Mouse (Mus musculus): Measurements from ENCODE around the gene Rnf222. TPM values are rescaled to one million over a fixed set of nuclear protein-coding genes. Genes with fewer than 3 reads are reported as not detected.

The Rnf222 gene
- polyA plus RNA-seq, 1 experiment, result 0.04 TPM

DNA sequence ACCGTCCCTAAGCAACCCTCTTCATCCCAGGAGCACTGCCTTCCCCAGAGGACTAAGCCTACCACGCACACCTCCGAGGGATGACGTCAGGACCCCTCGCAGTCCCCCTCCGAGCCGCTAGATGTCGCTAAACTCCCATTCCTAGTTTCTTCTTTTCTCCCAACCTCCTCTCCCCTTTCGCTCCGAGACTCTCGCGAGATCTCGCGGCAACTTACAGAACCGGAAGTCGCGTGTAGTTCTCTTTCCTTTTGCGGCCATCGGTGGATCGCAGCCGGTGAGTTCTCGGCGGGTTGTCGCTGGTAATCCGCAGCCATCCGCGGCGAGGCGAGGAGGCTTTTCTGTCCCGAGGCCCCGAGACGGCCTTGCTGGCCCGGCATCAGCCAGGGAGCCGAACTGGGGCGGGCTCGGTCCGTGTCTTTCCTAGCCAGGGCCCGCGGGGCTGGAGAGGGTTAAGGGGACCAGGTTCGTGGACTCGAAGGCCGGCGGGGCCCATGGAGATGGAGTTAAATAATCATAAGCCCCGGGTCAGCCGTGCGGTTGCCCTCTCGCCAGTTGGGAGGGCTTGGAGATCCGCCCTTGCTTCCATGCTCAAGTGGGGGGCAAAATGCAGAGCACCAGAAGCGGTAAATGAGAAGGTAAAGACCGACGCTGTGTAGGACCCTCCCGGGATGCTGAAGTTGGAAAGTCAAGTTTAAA is 13.1 kb downstream of the Rnf222 start, which contains the start of gene Rpl26:
TSS of gene Rpl26 (plus strand) at position 233 of the 696 bp plus-strand sequence.
- TF ChIP-seq CTCF (IDR thresholded peaks at IDR 0.05; ENCODE audit: extremely low read depth, insufficient read depth, insufficient read length, insufficient replicate concordance) (peak; percentile 96), POLR2A (IDR thresholded peaks at IDR 0.05; ENCODE audit: low read depth, low read length) (peak; percentile 94)
- Histone ChIP-seq H3K4me3 (ENCODE audit: extremely low read depth, insufficient read depth, insufficient read length) (peak within 1 kb of the TSS; percentile 89), H3K36me3 (ENCODE audit: control insufficient read depth, insufficient read depth, low read length) (peaks cover 29% of the 10 kb centered on the region), H3K27me3 (ENCODE audit: control insufficient read depth, insufficient read depth, low read length) (0 out of 2 replicates have a peak, but pooled peaks cover 2% of the 10 kb centered on the region), H3K4me1 (ENCODE audit: control insufficient read depth, insufficient read depth, insufficient read length) (peaks cover 7% of the 10 kb centered on the region; the same call in 1 of the 2 replicates), H3K27ac (ENCODE audit: insufficient read depth, low read length) (peak within 1 kb of the TSS; percentile 87)
- WGBS, result under 1% methylated on average over 52 of the region's 52 CpGs
- peak; percentile 97 to 99 for DNase-seq (ENCODE audit: low read depth in 1 of 2, low spot score in 2 of 2)

DNA sequence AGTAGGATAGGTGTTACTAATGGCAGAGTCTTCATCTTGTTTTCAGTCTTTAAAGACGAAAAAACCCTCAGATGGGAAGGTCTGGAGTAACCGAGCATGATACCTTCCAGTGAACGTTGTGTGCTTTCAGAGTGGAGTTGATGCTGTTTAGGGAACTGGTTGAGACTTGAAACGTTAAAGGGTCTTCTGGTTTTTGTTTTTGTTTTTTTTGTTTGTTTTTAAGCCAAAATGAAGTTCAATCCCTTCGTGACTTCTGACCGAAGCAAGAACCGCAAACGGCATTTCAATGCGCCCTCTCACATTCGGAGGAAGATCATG is 13.7 kb downstream of the Rnf222 start:
- Histone ChIP-seq H3K27ac (ENCODE audit: insufficient read depth, low read length) (no peak overlapping the region), H3K36me3 (ENCODE audit: control insufficient read depth, insufficient read depth, low read length) (peaks cover 32% of the 10 kb centered on the region), H3K27me3 (ENCODE audit: control insufficient read depth, insufficient read depth, low read length) (0 out of 2 replicates have a peak, but pooled peaks cover 2% of the 10 kb centered on the region), H3K4me3 (ENCODE audit: extremely low read depth, insufficient read depth, insufficient read length) (peak overlapping the region; percentile 89), H3K4me1 (ENCODE audit: control insufficient read depth, insufficient read depth, insufficient read length) (peaks cover 7% of the 10 kb centered on the region; the same call in 1 of the 2 replicates)
- no peak for TF ChIP-seq CTCF (IDR thresholded peaks at IDR 0.05; ENCODE audit: extremely low read depth, insufficient read depth, insufficient read length, insufficient replicate concordance)
- TF ChIP-seq POLR2A (IDR thresholded peaks at IDR 0.05; ENCODE audit: low read depth, low read length), result no peak
- no peak for DNase-seq (ENCODE audit: low read depth in 1 of 2, low spot score in 2 of 2)
- WGBS, result 3% methylated on average over 10 of the region's 10 CpGs

DNA sequence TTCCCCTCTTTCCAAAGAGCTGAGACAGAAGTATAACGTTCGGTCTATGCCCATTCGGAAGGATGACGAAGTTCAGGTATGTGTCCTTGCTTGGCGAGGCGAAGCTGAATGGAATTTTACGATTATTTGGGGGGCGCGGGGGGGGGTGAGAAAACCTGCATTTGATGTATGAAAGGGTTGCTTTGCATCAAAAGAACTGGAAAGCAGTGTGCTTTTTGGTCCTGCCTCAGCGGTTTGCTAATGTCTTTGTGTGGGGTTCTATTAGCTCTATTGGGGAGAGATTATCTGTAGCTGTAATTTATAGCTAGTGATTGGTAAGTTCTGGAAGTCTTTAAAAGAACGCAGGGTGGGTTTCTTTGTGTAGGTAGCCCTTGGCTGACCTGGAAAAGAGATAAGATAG is 14.0 kb downstream of the Rnf222 start:
- DNase-seq (ENCODE audit: low read depth in 1 of 2, low spot score in 2 of 2), result no peak
- Histone ChIP-seq H3K4me1 (ENCODE audit: control insufficient read depth, insufficient read depth, insufficient read length) (peaks cover 7% of the 10 kb centered on the region; the same call in 1 of the 2 replicates), H3K27ac (ENCODE audit: insufficient read depth, low read length) (no peak overlapping the region), H3K27me3 (ENCODE audit: control insufficient read depth, insufficient read depth, low read length) (0 out of 2 replicates have a peak, but pooled peaks cover 2% of the 10 kb centered on the region), H3K36me3 (ENCODE audit: control insufficient read depth, insufficient read depth, low read length) (peaks cover 33% of the 10 kb centered on the region), H3K4me3 (ENCODE audit: extremely low read depth, insufficient read depth, insufficient read length) (peak overlapping the region; percentile 37; the same call in 1 of the 2 replicates)
- WGBS, result 8% methylated on average over 11 of the region's 11 CpGs
- TF ChIP-seq POLR2A (IDR thresholded peaks at IDR 0.05; ENCODE audit: low read depth, low read length) (no peak), CTCF (IDR thresholded peaks at IDR 0.05; ENCODE audit: extremely low read depth, insufficient read depth, insufficient read length, insufficient replicate concordance) (no peak)

DNA sequence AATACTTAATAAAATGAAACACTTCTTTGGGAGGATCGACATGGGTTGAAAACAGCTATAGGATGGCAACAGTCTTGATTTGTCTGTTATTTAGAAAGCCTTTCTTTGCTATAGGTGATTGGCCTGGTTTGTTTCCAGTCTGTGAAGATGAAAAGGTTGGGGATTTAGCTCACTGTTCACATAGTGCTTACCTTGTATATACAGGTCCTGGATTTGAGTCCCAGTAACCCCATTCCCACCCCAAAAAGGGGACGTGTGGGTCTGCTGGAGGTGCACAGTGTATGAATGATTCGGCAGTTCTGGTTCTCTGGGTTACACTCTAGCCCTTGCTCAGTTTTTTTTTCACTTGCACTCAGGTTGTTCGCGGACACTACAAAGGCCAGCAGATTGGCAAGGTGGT is 14.5 kb downstream of the Rnf222 start:
- WGBS, result 74% methylated on average over 5 of the region's 5 CpGs
- Histone ChIP-seq H3K4me1 (ENCODE audit: control insufficient read depth, insufficient read depth, insufficient read length) (peaks cover 7% of the 10 kb centered on the region; the same call in 1 of the 2 replicates), H3K4me3 (ENCODE audit: extremely low read depth, insufficient read depth, insufficient read length) (no peak overlapping the region), H3K27ac (ENCODE audit: insufficient read depth, low read length) (no peak overlapping the region), H3K36me3 (ENCODE audit: control insufficient read depth, insufficient read depth, low read length) (peaks cover 33% of the 10 kb centered on the region), H3K27me3 (ENCODE audit: control insufficient read depth, insufficient read depth, low read length) (0 out of 2 replicates have a peak, but pooled peaks cover 2% of the 10 kb centered on the region)
- DNase-seq (ENCODE audit: low read depth in 1 of 2, low spot score in 2 of 2), result no peak
- no peak for TF ChIP-seq POLR2A (IDR thresholded peaks at IDR 0.05; ENCODE audit: low read depth, low read length)
- TF ChIP-seq CTCF (IDR thresholded peaks at IDR 0.05; ENCODE audit: extremely low read depth, insufficient read depth, insufficient read length, insufficient replicate concordance), result no peak

DNA sequence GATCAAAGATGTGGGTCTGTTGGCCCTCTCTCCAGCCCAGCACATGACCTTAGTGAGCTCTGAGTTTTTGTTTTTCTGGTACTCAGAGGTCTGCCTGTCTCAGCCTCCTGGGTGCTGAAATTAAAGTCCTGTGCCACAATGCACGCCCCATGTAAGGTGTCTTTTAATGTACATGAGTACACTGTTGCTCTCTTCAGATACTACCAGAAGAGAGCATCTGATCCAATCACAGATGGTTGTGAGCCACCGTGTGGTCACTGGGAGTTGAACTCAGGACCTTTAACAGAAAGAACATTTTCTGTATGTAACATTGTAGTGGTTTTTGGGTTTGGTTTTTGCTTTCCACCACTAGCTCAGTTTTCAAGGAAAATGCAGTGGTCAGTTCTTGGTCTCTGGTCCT is 15.4 kb downstream of the Rnf222 start:
- Histone ChIP-seq H3K36me3 (ENCODE audit: control insufficient read depth, insufficient read depth, low read length) (peaks cover 33% of the 10 kb centered on the region), H3K27ac (ENCODE audit: insufficient read depth, low read length) (no peak overlapping the region)

DNA sequence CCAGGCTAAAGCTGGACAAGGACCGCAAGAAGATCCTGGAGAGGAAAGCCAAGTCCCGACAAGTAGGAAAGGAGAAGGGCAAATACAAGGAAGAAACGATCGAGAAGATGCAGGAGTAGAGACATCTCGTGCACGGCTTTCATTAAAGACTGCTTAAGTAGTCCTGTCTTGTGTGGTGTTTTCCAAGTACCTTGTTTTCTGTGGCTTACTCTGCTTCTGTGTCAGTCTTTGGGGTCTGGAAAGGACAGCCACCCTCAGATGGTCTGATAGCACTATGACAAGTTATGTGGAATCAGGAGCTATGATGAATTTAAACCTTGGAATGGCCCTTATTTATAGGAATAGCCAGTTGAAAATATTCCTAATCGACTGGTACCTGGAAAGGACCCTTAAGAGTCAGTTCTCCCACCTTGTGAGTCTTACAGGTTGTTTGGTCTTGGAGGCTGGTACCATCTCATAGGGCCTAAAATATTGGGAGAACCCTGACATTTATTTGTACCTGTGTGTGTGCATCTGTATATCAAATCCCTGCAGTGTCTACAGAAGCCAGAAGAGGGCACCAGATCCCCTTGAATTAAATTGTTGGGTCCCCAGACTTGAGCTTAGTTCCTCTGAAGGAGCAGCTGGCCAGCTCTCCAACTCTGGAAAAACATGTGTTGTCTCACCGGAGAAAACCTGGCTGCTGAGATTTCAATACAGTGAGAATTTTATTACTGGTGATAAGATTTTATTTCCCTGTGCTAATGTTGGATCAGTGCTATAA is 16.2 kb downstream of the Rnf222 start:
- peak; percentile 36 to 63 for DNase-seq (ENCODE audit: low read depth in 1 of 2, low spot score in 2 of 2)
- Histone ChIP-seq H3K27ac (ENCODE audit: insufficient read depth, low read length) (no peak overlapping the region), H3K36me3 (ENCODE audit: control insufficient read depth, insufficient read depth, low read length) (peaks cover 33% of the 10 kb centered on the region), H3K4me3 (ENCODE audit: extremely low read depth, insufficient read depth, insufficient read length) (no peak overlapping the region), H3K27me3 (ENCODE audit: control insufficient read depth, insufficient read depth, low read length) (no peaks in the 10 kb centered on the region), H3K4me1 (ENCODE audit: control insufficient read depth, insufficient read depth, insufficient read length) (peaks cover 7% of the 10 kb centered on the region; the same call in 1 of the 2 replicates)
- WGBS, result 82% methylated on average over 8 of the region's 8 CpGs
- TF ChIP-seq POLR2A (IDR thresholded peaks at IDR 0.05; ENCODE audit: low read depth, low read length), result no peak
- TF ChIP-seq CTCF (IDR thresholded peaks at IDR 0.05; ENCODE audit: extremely low read depth, insufficient read depth, insufficient read length, insufficient replicate concordance), result peak; percentile 10; the same call in 1 of the 2 replicates

More for the DNA sequence above, 15.4 kb downstream of the Rnf222 start:
- Histone ChIP-seq H3K4me1 (ENCODE audit: control insufficient read depth, insufficient read depth, insufficient read length) (peaks cover 7% of the 10 kb centered on the region; the same call in 1 of the 2 replicates), H3K4me3 (ENCODE audit: extremely low read depth, insufficient read depth, insufficient read length) (no peak overlapping the region), H3K27me3 (ENCODE audit: control insufficient read depth, insufficient read depth, low read length) (no peaks in the 10 kb centered on the region)
- 85% methylated on average over 2 of the region's 2 CpGs for WGBS
- TF ChIP-seq CTCF (IDR thresholded peaks at IDR 0.05; ENCODE audit: extremely low read depth, insufficient read depth, insufficient read length, insufficient replicate concordance) (no peak), POLR2A (IDR thresholded peaks at IDR 0.05; ENCODE audit: low read depth, low read length) (no peak)
- no peak for DNase-seq (ENCODE audit: low read depth in 1 of 2, low spot score in 2 of 2)

Measured in spleen, adult 2 months (tissue).